Mouse (Mus musculus): ENCODE results near the gene Scarb1.

GRCm38 (mm10) chr5:125319057-125319800 is 21.7 kb downstream of the Scarb1 start:
- TF ChIP-seq CTCF (IDR thresholded peaks at IDR 0.05; ENCODE audit: borderline replicate concordance, insufficient read depth, low read depth, low read length) = no peak
- TF ChIP-seq POLR2A (IDR thresholded peaks at IDR 0.05; ENCODE audit: borderline replicate concordance, insufficient read depth, low read length) = no peak

All from cerebellum, adult 2 months (tissue).